Mouse (Mus musculus): ENCODE data around the gene 4933405L10Rik.
A peak's percentile ranks its signal among the peaks of the same experiment; 100 is the strongest.

The 4933405L10Rik gene

DNA sequence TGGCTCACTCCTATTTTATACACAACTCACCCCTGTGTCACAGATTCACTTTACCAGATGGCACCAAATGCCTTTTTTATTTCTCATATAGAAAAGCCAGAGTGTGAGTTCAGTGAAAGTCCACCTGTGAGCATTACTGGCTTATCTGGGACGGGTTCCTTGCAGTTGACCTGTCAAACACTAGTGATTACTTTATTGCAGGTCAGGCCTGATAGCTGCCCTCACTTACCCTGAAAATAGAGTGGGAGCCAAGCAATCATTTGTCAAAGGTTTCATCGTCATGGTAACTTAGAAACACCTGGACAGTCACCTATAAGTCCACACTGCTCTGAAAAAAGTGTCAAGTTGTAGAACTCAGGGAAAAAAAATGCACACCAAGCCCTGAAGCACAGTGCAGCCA lies 47.2 kb downstream of the 4933405L10Rik start:
- DNase-seq (ENCODE audit: low read depth, low spot score) = no peak

DNA sequence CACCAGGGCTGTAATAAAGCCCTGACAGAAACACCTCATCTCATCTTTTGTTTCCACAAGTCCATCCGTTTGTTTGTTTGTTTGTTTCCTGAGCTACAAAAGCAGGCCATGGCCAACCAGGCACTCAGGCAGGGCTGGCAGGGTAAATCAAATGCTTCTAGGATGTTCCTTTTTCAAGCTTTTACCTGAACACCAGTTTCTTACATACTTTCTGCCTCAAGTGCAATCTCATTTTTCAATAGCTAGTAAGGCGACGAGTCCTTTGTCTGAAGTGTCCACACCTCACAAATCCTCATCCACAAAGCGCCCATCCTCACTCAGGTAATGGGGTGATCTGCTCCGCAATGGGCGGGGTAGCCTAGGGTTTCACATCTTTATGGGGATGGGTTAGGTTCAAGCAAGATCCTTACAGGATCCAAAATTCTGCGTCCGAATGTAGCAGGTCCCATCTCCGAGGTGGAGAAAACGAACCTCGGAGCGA lies 50.4 kb downstream of the 4933405L10Rik start:
- DNase-seq (ENCODE audit: low read depth, low spot score) = no peak

DNA sequence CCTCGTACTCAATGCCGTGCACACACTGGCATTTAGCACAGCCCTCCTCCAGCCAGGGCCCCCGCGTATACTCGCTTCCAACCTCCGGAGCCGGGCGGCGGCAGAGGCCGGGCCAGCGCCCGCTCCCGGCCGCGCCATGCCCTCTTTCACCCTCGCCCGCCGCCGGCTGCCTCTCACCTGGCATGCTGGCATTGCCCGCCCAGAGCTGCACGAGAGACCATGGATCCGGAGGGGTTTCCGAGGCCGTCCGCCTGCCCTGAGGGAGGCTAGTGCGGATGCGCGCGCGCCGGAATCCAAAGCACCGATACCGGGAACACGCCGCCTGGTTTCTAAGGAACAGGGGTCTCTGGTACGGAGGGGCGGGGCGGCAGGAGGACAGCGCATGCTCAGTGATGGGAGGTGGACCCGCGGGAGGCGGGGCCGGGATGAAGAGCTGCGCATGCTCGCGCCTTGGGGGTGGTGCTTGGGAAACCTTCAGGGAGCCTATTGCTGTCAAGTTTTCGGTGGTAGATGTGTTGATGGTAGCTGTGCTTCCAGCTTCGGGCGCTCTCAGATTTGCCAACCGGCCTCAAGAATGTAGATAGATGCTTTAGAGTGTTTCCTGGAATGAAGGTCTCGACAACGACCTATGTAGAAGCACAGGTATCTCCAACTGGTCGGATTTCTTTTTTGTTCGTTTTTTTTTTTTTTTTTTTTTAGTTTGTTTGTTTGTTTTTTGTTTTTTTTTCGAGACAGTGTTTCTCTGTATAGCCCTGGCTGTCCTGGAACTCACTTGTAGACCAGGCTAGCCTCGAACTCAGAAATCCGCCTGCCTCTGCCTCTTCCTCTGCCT lies 51.0 kb downstream of the 4933405L10Rik start, which contains the start of gene Gfod2:
Gene Gfod2 (minus strand): TSS at position 388 of the 832 bp plus-strand sequence.
- peak; percentile 95 for DNase-seq (ENCODE audit: low read depth, low spot score)

Measured in A20 (cell line).